Mouse (Mus musculus) myocyte (in vitro differentiated cells): ENCODE measurements around the gene Lgals3.

Source experiments
- CEBPB ChIP-seq: IDR thresholded peaks from 2 replicates; pipeline ENCODE4 v1.6.1; 2011; ENCODE audit warnings: mild to moderate bottlenecking, moderate library complexity; ENCODE audit not compliant: poor library complexity, insufficient read depth, severe bottlenecking
- POLR2A ChIP-seq: IDR thresholded peaks from one replicate; pipeline ENCODE4 v1.6.1; 2011; ENCODE audit warnings: low read depth, mild to moderate bottlenecking, control low read depth, moderate library complexity; ENCODE audit not compliant: insufficient read length
- USF1 ChIP-seq: IDR thresholded peaks from one replicate; pipeline ENCODE4 v1.6.1; 2011; ENCODE audit warnings: low read depth, mild to moderate bottlenecking, control low read depth, moderate library complexity

DNA sequence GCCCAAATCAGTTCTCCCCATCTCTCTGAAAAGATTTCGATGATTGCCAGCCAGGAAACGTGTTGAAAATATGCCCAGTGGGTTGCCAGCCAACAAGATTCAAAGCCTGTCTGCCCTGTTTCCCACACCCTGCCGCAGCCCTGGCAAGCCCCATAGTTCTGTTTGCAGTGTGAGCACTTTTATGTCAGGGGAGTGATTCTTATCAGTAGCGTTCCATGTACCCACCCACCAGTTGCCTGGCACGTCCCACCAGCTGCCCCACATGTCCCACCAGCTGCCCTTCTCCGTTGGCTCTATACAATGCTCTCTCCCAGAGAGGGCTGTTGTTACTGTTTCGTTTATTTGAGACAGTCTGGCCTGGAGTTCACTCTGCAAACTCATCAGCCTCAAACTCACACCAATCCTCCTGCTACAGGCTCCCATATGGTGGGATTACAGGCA lies 650 bp upstream of the Lgals3 start:
- TF ChIP-seq POLR2A (no peak), CEBPB (no peak), USF1 (no peak)
